Mouse (Mus musculus): ENCODE measurements at regions not wholly inside any gene's neighbourhood (a gene's known extent, or its start where the extent isn't known, plus 50 kb on each side); places are given as distances from the start of the nearest gene placed in this dataset.

- TF ChIP-seq POLR2A (IDR thresholded peaks at IDR 0.05; ENCODE audit: low read depth, low read length), result no peak
- TF ChIP-seq CTCF (IDR thresholded peaks at IDR 0.05; ENCODE audit: extremely low read depth, insufficient read length, insufficient replicate concordance, low read depth, low read length), result no peak
Measured at GRCm38 (mm10) chr1:120761364-120761763, 159.1 kb downstream of the En1 start.

Measured in small intestine, adult 2 months (tissue).